28 mouse cellular contexts compared by ENCODE assay signal in the genomic region with DNA sequence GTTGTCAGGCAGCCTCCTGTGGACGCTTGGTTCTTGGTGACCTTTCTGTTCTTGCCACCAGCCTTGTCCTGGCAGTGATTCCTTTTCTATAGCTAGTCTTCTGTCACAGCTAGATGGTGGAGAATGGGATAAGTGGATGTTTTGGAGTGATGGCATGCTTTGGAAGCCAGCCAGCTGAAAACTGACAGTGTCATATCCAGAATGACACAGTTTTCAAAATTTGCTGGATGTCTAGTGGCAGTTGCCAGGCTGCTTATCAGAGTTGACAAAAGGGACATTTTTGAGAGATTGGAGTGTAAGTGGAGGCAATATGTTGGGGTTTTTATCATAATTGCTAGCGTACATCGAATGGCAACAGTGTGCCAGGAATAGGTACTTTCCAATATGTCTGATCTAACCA.
"Had no signal": no experiment of that assay in that cellular context is flagged by ENCODE, and none has a peak within 500 bp of the region (broad histone marks: within the 10 kb centered on the region; RNA-seq: fewer than 3 reads in every experiment).

No protein-coding gene starts in this region.

- H3K9ac ChIP-seq: heart, embryonic 13.5 days; heart, embryonic 15.5 days; hindbrain, embryonic 13.5 days; hindbrain, embryonic 15.5 days; kidney, embryonic 15.5 days; limb, embryonic 12.5 days; liver, embryonic 13.5 days; liver, embryonic 15.5 days; liver, postnatal 0 days had no signal

- H3K4me1 ChIP-seq: heart, embryonic 13.5 days; heart, embryonic 15.5 days; hindbrain, embryonic 13.5 days; hindbrain, embryonic 15.5 days; kidney, embryonic 15.5 days; limb, embryonic 10.5 days; limb, embryonic 12.5 days; liver, embryonic 13.5 days; liver, embryonic 15.5 days had no signal

- H3K27me3 ChIP-seq: heart, embryonic 15.5 days; hindbrain, embryonic 13.5 days; hindbrain, embryonic 15.5 days; kidney, embryonic 15.5 days; limb, embryonic 12.5 days; liver, embryonic 13.5 days; liver, embryonic 15.5 days had no signal

- DNase-seq: gastrocnemius, postnatal 14 days; gastrocnemius, postnatal 36 days; heart, adult 18-20 months; heart, postnatal 14 days; heart, postnatal 36 days; kidney, adult 11 months; kidney, adult 2 months; kidney, adult 9 months; kidney, postnatal 10 days; kidney, postnatal 25 days; kidney, postnatal 4 days; liver; liver, embryonic 13.5 days; liver, postnatal 0 days had no signal

- ATAC-seq: hindbrain, postnatal 0 days; intestine, embryonic 16.5 days; liver, postnatal 0 days had no signal

- H3K36me3 ChIP-seq: heart, embryonic 13.5 days; heart, embryonic 15.5 days; hindbrain, embryonic 13.5 days; hindbrain, embryonic 15.5 days; kidney, embryonic 15.5 days; limb, embryonic 10.5 days; limb, embryonic 12.5 days; liver, embryonic 13.5 days; liver, embryonic 15.5 days had no signal

- H3K4me3 ChIP-seq: heart, embryonic 13.5 days; heart, embryonic 15.5 days; hindbrain, embryonic 13.5 days; hindbrain, embryonic 15.5 days; kidney, embryonic 15.5 days; layer of hippocampus, adult 2 months; left cerebral cortex, adult 2 months; limb, embryonic 10.5 days; limb, embryonic 12.5 days; liver, embryonic 13.5 days; liver, embryonic 15.5 days had no signal

- H3K4me2 ChIP-seq: heart, embryonic 11.5 days; heart, embryonic 13.5 days; heart, embryonic 15.5 days; hindbrain, embryonic 13.5 days; hindbrain, embryonic 15.5 days; kidney, embryonic 15.5 days; limb, embryonic 12.5 days; liver, embryonic 11.5 days; liver, embryonic 13.5 days; liver, embryonic 15.5 days had no signal

- H3K27ac ChIP-seq: heart, embryonic 13.5 days; heart, embryonic 15.5 days; hindbrain, embryonic 13.5 days; hindbrain, embryonic 15.5 days; hindbrain, postnatal 0 days; kidney, embryonic 15.5 days; layer of hippocampus, adult 2 months; left cerebral cortex, adult 2 months; limb, embryonic 10.5 days; limb, embryonic 12.5 days; liver, embryonic 13.5 days; liver, embryonic 15.5 days had no signal

- H3K9me3 ChIP-seq: heart, embryonic 13.5 days; heart, embryonic 15.5 days; hindbrain, embryonic 13.5 days; hindbrain, embryonic 15.5 days; kidney, embryonic 15.5 days; limb, embryonic 10.5 days; limb, embryonic 12.5 days; liver, embryonic 15.5 days had no signal
